Mouse (Mus musculus) erythroblast, embryonic 14.5 days (primary cell): Measurements from ENCODE around the gene Klf12. TPM values are rescaled to one million over a fixed set of nuclear protein-coding genes. Genes with fewer than 3 reads are reported as not detected.

ENCODE experiments used
- H3K27me3 ChIP-seq: 2 replicates; pipeline ENCODE4 v1.6.1; 2012; ENCODE audit warnings: inconsistent platforms; ENCODE audit not compliant: control insufficient read depth
- H3K36me3 ChIP-seq: 2 replicates; pipeline ENCODE4 v1.6.1; 2012; ENCODE audit warnings: mild to moderate bottlenecking, inconsistent platforms; ENCODE audit not compliant: control insufficient read depth
- H3K4me1 ChIP-seq: 2 replicates; pipeline ENCODE4 v1.6.1; 2012; ENCODE audit warnings: inconsistent platforms; ENCODE audit not compliant: control insufficient read depth
- H3K4me3 ChIP-seq: replicated peaks from 2 replicates; pipeline ENCODE3; 2012; ENCODE audit warnings: moderate library complexity, mild to moderate bottlenecking, inconsistent platforms
- H3K9me3 ChIP-seq: 2 replicates; pipeline ENCODE4 v1.6.1; 2012; ENCODE audit warnings: low read length, inconsistent platforms, mixed read lengths; ENCODE audit not compliant: control insufficient read depth
- GATA1 ChIP-seq: IDR thresholded peaks from 2 replicates; pipeline ENCODE4 v1.6.1; 2012; ENCODE audit warnings: low read length, inconsistent platforms, mixed read lengths
- TAL1 ChIP-seq: IDR thresholded peaks from 3 replicates; pipeline ENCODE4 v1.6.1; 2012; ENCODE audit warnings: low read length, inconsistent platforms, mixed read lengths
- polyA plus RNA-seq: library from polyadenylated mRNA; stranded (reverse); fragments of >175 nt; gene quantifications from 2 replicates; pipeline ENCODE4 v1.2.3, GENCODE M21; 2012

Gene Klf12
- polyA plus RNA-seq = not detected in 2 replicates

GRCm38 (mm10) chr14:100284119-100284860 lies at the start of gene Klf12:
Klf12 (minus strand) TSS chr14:100284679.
- peaks cover 46% of the 10 kb centered on the region for H3K27me3 ChIP-seq
- H3K9me3 ChIP-seq = no peaks in the 10 kb centered on the region
- no peak for TF ChIP-seq TAL1
- no peak for TF ChIP-seq GATA1
- H3K36me3 ChIP-seq = no peaks in the 10 kb centered on the region
- H3K4me3 ChIP-seq = peak within 1 kb of the TSS; percentile 54
- H3K4me1 ChIP-seq = no peaks in the 10 kb centered on the region

- no peaks in the 10 kb centered on the region; the same call in 1 of the 2 replicates for H3K9me3 ChIP-seq
- H3K36me3 ChIP-seq = no peaks in the 10 kb centered on the region
- TF ChIP-seq GATA1 = no peak
- no peak for TF ChIP-seq TAL1
- H3K27me3 ChIP-seq = no peaks in the 10 kb centered on the region
- H3K4me3 ChIP-seq = no peak overlapping the region
- H3K4me1 ChIP-seq = no peaks in the 10 kb centered on the region
Measured at GRCm38 (mm10) chr14:100333369-100333768, 48.9 kb upstream of the Klf12 start.

- no peaks in the 10 kb centered on the region for H3K4me1 ChIP-seq
- TF ChIP-seq TAL1 = no peak
- TF ChIP-seq GATA1 = no peak
- H3K4me3 ChIP-seq = no peak overlapping the region
- no peaks in the 10 kb centered on the region for H3K36me3 ChIP-seq
- H3K9me3 ChIP-seq = no peaks in the 10 kb centered on the region; the same call in 1 of the 2 replicates
- no peaks in the 10 kb centered on the region for H3K27me3 ChIP-seq
Measured at GRCm38 (mm10) chr14:100328602-100329276, 44.3 kb upstream of the Klf12 start.

- no peak for TF ChIP-seq TAL1
- Histone ChIP-seq H3K4me1 (no peaks in the 10 kb centered on the region), H3K36me3 (no peaks in the 10 kb centered on the region), H3K9me3 (no peaks in the 10 kb centered on the region), H3K27me3 (no peaks in the 10 kb centered on the region), H3K4me3 (no peak overlapping the region)
Measured at GRCm38 (mm10) chr14:100324303-100324702, 39.8 kb upstream of the Klf12 start.

GRCm38 (mm10) chr14:100322012-100322411 lies 37.5 kb upstream of the Klf12 start:
- H3K36me3 ChIP-seq = no peaks in the 10 kb centered on the region
- TF ChIP-seq GATA1 (no peak), TAL1 (no peak)
- no peaks in the 10 kb centered on the region for H3K27me3 ChIP-seq
- no peak overlapping the region for H3K4me3 ChIP-seq
- H3K4me1 ChIP-seq = no peaks in the 10 kb centered on the region
- no peaks in the 10 kb centered on the region for H3K9me3 ChIP-seq

GRCm38 (mm10) chr14:100316780-100317179 lies 32.3 kb upstream of the Klf12 start:
- Histone ChIP-seq H3K9me3 (no peaks in the 10 kb centered on the region), H3K36me3 (no peaks in the 10 kb centered on the region), H3K4me1 (no peaks in the 10 kb centered on the region), H3K27me3 (no peaks in the 10 kb centered on the region), H3K4me3 (no peak overlapping the region)
- TF ChIP-seq TAL1 (no peak), GATA1 (no peak)

GRCm38 (mm10) chr14:100314099-100314498 lies 29.6 kb upstream of the Klf12 start:
- TF ChIP-seq TAL1 (no peak), GATA1 (no peak)
- no peaks in the 10 kb centered on the region for H3K27me3 ChIP-seq
- no peaks in the 10 kb centered on the region for H3K36me3 ChIP-seq
- H3K4me3 ChIP-seq = no peak overlapping the region
- H3K9me3 ChIP-seq = no peaks in the 10 kb centered on the region
- no peaks in the 10 kb centered on the region for H3K4me1 ChIP-seq

- H3K9me3 ChIP-seq = peaks cover 2% of the 10 kb centered on the region; the same call in 1 of the 2 replicates
- no peak for TF ChIP-seq TAL1
- TF ChIP-seq GATA1 = no peak
- H3K27me3 ChIP-seq = no peaks in the 10 kb centered on the region
- H3K4me1 ChIP-seq = no peaks in the 10 kb centered on the region
- H3K36me3 ChIP-seq = no peaks in the 10 kb centered on the region
- no peak overlapping the region for H3K4me3 ChIP-seq
Measured at GRCm38 (mm10) chr14:100300905-100301304, 16.4 kb upstream of the Klf12 start.

GRCm38 (mm10) chr14:100298892-100299291 lies 14.4 kb upstream of the Klf12 start:
- H3K4me3 ChIP-seq = no peak overlapping the region
- peaks cover 2% of the 10 kb centered on the region; the same call in 1 of the 2 replicates for H3K9me3 ChIP-seq
- H3K4me1 ChIP-seq = no peaks in the 10 kb centered on the region
- no peaks in the 10 kb centered on the region for H3K36me3 ChIP-seq
- no peaks in the 10 kb centered on the region for H3K27me3 ChIP-seq
- TF ChIP-seq GATA1 (no peak), TAL1 (no peak)
